Mouse (Mus musculus) myocyte (in vitro differentiated cells): Measurements from ENCODE around the gene Impg1.

ENCODE experiments used
- CEBPB ChIP-seq: IDR thresholded peaks from 2 replicates; pipeline ENCODE4 v1.6.1; 2011; ENCODE audit warnings: mild to moderate bottlenecking, moderate library complexity; ENCODE audit not compliant: poor library complexity, insufficient read depth, severe bottlenecking
- E2F4 ChIP-seq: IDR thresholded peaks from one replicate; pipeline ENCODE4 v1.6.1; 2011; ENCODE audit warnings: mild to moderate bottlenecking, control low read depth, moderate library complexity; ENCODE audit not compliant: insufficient read depth
- MAX ChIP-seq: IDR thresholded peaks from one replicate; pipeline ENCODE4 v1.6.1; 2011; ENCODE audit warnings: low read depth, mild to moderate bottlenecking, control low read depth
- MYOD1 ChIP-seq, 3 experiments: IDR thresholded peaks; one replicate each; pipeline ENCODE4 v1.6.1; 2011; ENCODE audit warnings: control low read depth in 2 of 3, low read depth in 2 of 3, mild to moderate bottlenecking in 2 of 3, moderate library complexity in 1 of 3; ENCODE audit not compliant: insufficient read length in 2 of 3, control insufficient read depth in 1 of 3
- MYOG ChIP-seq, 3 experiments: IDR thresholded peaks; one replicate each; pipeline ENCODE4 v1.6.1; 2011; ENCODE audit warnings: control low read depth in 2 of 3, low read depth in 2 of 3, mild to moderate bottlenecking in 2 of 3; ENCODE audit not compliant: insufficient read length in 2 of 3, control insufficient read depth in 1 of 3, insufficient read depth in 1 of 3
- POLR2A ChIP-seq: IDR thresholded peaks from one replicate; pipeline ENCODE4 v1.6.1; 2011; ENCODE audit warnings: low read depth, mild to moderate bottlenecking, control low read depth, moderate library complexity; ENCODE audit not compliant: insufficient read length
- POLR2AphosphoS2 ChIP-seq: IDR thresholded peaks from one replicate; pipeline ENCODE4 v1.6.1; 2011; ENCODE audit warnings: low read depth, control low read depth; ENCODE audit not compliant: insufficient read length
- REST ChIP-seq: IDR thresholded peaks from one replicate; pipeline ENCODE4 v1.6.1; 2011; ENCODE audit warnings: mild to moderate bottlenecking, control low read depth, moderate library complexity; ENCODE audit not compliant: insufficient read depth, insufficient read length
- SRF ChIP-seq: IDR thresholded peaks from one replicate; pipeline ENCODE4 v1.6.1; 2011; ENCODE audit warnings: low read depth; ENCODE audit not compliant: control insufficient read depth, insufficient read length
- TCF12 ChIP-seq: IDR thresholded peaks from one replicate; pipeline ENCODE4 v1.6.1; 2011; ENCODE audit warnings: mild to moderate bottlenecking, control low read depth; ENCODE audit not compliant: poor library complexity, insufficient read depth, severe bottlenecking

DNA sequence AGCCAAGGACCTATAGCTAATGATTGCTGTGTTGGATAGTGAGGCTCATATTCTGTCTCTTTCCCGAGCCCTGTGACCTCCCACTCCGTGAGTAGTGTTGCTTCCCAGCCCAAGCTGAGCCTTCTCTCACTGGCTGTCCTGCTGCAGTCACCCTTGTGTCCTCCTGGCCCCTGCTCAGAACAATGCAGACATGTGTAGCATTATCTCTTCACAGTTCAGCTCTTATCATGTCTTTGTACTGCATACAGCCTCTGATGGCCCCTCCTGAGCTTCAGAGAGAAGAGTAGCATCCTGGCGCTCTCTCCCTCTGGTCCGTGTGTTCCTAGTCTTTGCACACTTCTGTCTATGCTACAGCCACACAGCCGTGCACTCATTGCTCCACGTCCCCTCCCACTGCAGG lies 187.5 kb downstream of the Impg1 start:
- TF ChIP-seq REST: no peak
- TF ChIP-seq POLR2A: no peak
- no peak for TF ChIP-seq MYOG (IDR thresholded peaks at IDR 0.05; ENCODE audit: control insufficient read depth in 1 of 3, insufficient read depth in 1 of 3, insufficient read length in 2 of 3, low read depth in 2 of 3)
- TF ChIP-seq POLR2AphosphoS2: no peak
- TF ChIP-seq MAX: no peak
- no peak for TF ChIP-seq TCF12
- TF ChIP-seq SRF: no peak
- no peak for TF ChIP-seq E2F4
- no peak for TF ChIP-seq MYOD1 (IDR thresholded peaks at IDR 0.05; ENCODE audit: control insufficient read depth in 1 of 3, insufficient read length in 2 of 3, low read depth in 2 of 3)
- no peak for TF ChIP-seq CEBPB
